In the genomic region with DNA sequence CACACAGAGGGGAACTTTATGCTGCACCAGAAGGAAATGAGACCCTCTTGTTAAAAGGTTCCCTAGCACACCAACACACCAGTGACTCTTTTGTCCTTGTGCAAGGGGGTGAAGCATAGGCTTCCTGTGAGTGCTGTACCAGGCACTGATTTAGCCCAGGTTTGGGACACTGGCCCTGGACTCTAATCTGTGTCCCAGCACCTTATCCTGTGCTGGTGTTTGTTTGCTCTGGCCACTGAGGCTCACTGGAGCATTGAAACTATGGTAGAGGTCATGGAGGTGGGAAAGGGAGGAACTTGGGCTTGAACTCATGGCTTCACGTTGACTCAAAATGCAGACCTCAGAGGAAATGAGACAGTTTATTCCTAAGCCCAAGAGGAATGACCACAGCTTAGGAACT, we compare ENCODE assay signal across 31 mouse cellular contexts. TPM values are rescaled to one million over a fixed set of nuclear protein-coding genes. Genes with fewer than 3 reads are reported as not detected.
DNase-seq lines count a peak whose midpoint lies in the region; ATAC-seq and TF ChIP-seq lines count a peak whose summit lies in the region.
"Had no signal": no experiment of that assay in that cellular context is flagged by ENCODE, and none has a peak within 500 bp of the region (broad histone marks: within the 10 kb centered on the region; RNA-seq: fewer than 3 reads in every experiment).

No protein-coding gene starts in this region.

- peak overlapping the region; percentile 35; the same call in 1 of the 2 replicates for H3K27ac ChIP-seq in liver, adult 2 months (replicated peaks; ENCODE audit: insufficient read depth, low read depth, low read length)
- H3K27ac ChIP-seq in ES-E14 (ENCODE audit: insufficient read depth, low read depth, low read length, poor library complexity, severe bottlenecking), result peak overlapping the region; percentile 46; the same call in 1 of the 2 replicates
- H3K27ac ChIP-seq in stomach, postnatal 0 days (replicated peaks), result peak overlapping the region; percentile 20; the same call in 1 of the 2 replicates
- H3K27ac ChIP-seq: embryonic facial prominence, embryonic 10.5 days; embryonic facial prominence, embryonic 13.5 days; forebrain, embryonic 12.5 days; forebrain, embryonic 15.5 days; heart, adult 2 months; hindbrain, embryonic 12.5 days; hindbrain, embryonic 15.5 days had no signal

- TF ChIP-seq EP300 in stomach, postnatal 0 days (optimal IDR thresholded peaks at IDR 0.05), result no peak

- H3K36me3 ChIP-seq in liver, adult 2 months (ENCODE audit: control insufficient read depth, insufficient read depth, low read length), result no peaks in the 10 kb centered on the region
- H3K36me3 ChIP-seq in E14TG2a.4 (ENCODE audit: insufficient read depth, low read length) (no peaks in the 10 kb centered on the region), ES-E14 (ENCODE audit: control insufficient read depth, insufficient read depth, low read length, poor library complexity, severe bottlenecking) (no peaks in the 10 kb centered on the region)
- H3K36me3 ChIP-seq in stomach, postnatal 0 days (ENCODE audit: control insufficient read depth, insufficient read depth, low read length), result no peaks in the 10 kb centered on the region
- H3K36me3 ChIP-seq: embryonic facial prominence, embryonic 10.5 days; embryonic facial prominence, embryonic 13.5 days; forebrain, embryonic 12.5 days; forebrain, embryonic 15.5 days; hindbrain, embryonic 12.5 days; hindbrain, embryonic 15.5 days had no signal

- H3K79me2 ChIP-seq in liver, adult 2 months (ENCODE audit: control insufficient read depth, insufficient read depth, low read length), result no peaks in the 10 kb centered on the region

- H3K4me2 ChIP-seq in stomach, postnatal 0 days (replicated peaks; ENCODE audit: low read depth), result no peak overlapping the region
- H3K4me2 ChIP-seq: embryonic facial prominence, embryonic 13.5 days; forebrain, embryonic 12.5 days; forebrain, embryonic 15.5 days; heart, embryonic 11.5 days; hindbrain, embryonic 12.5 days; hindbrain, embryonic 15.5 days had no signal

- DNase-seq in liver, adult 2 months (ENCODE audit: extremely low read depth, low read depth, low spot score), result peak; percentile 84
- DNase-seq in liver (no peak), ES-E14 (ENCODE audit: low read depth, low spot score) (no peak)
- DNase-seq in stomach, postnatal 0 days (ENCODE audit: low spot score), result no peak
- no peak for DNase-seq in heart, adult 8-10 months (ENCODE audit: low spot score)
- DNase-seq: adrenal gland, adult 2 months; adrenal gland, postnatal 14 days; B cell, adult 2 months; cerebellum, adult 11 months; cerebellum, adult 2 months; cerebellum, postnatal 10 days; cerebellum, postnatal 36 days; embryo, embryonic 11 days; gastrocnemius, postnatal 10 days; gastrocnemius, postnatal 36 days; heart, adult 2 months had no signal

- 0 out of 2 replicates have a peak, but pooled peaks have one; percentile 22 for ATAC-seq in stomach, postnatal 0 days (ENCODE audit: low FRiP score, low TSS enrichment)
- no peak for ATAC-seq in frontal cortex, adult (ENCODE audit: low TSS enrichment)
- ATAC-seq: forebrain, embryonic 15.5 days had no signal

- TF ChIP-seq POLR2A in liver, adult 2 months (IDR thresholded peaks at IDR 0.05; ENCODE audit: extremely low read depth, insufficient read depth, low read length), result no peak

- H3K9ac ChIP-seq in liver, adult 2 months (ENCODE audit: low read depth, low read length), result no peak overlapping the region
- H3K9ac ChIP-seq in ES-E14 (ENCODE audit: insufficient read depth, low read depth, low read length, poor library complexity, severe bottlenecking), result no peak overlapping the region
- H3K9ac ChIP-seq in stomach, postnatal 0 days (ENCODE audit: low read length), result no peak overlapping the region
- H3K9ac ChIP-seq: embryonic facial prominence, embryonic 13.5 days; forebrain, embryonic 12.5 days; forebrain, embryonic 15.5 days; hindbrain, embryonic 12.5 days; hindbrain, embryonic 15.5 days had no signal

- no peak for TF ChIP-seq CTCF in liver, adult 2 months (IDR thresholded peaks at IDR 0.05; ENCODE audit: low read depth, low read length)
- no peak; the same call in 1 of the 2 replicates for TF ChIP-seq CTCF in E14TG2a.4 (conservative IDR thresholded peaks at IDR 0.05; ENCODE audit: low read length)
- TF ChIP-seq CTCF in stomach, postnatal 0 days (IDR thresholded peaks at IDR 0.05; ENCODE audit: low read depth), result no peak

- peaks cover 16% of the 10 kb centered on the region; the same call in 1 of the 2 replicates for H3K4me1 ChIP-seq in liver, adult 2 months (ENCODE audit: control insufficient read depth, insufficient read depth, low read length)
- peaks cover 60% of the 10 kb centered on the region for H3K4me1 ChIP-seq in E14TG2a.4 (replicated peaks; ENCODE audit: low read depth, low read length)
- H3K4me1 ChIP-seq in ES-E14 (ENCODE audit: control insufficient read depth in 2 of 2, insufficient read depth in 2 of 2, low read length in 2 of 2, poor library complexity in 1 of 2), result peaks cover 2 to 23% of the 10 kb centered on the region in 2 experiments; a peak in 3 of 4 replicates
- H3K4me1 ChIP-seq in stomach, postnatal 0 days (replicated peaks; ENCODE audit: control insufficient read depth, insufficient read depth), result no peaks in the 10 kb centered on the region; the same call in 1 of the 2 replicates
- H3K4me1 ChIP-seq: forebrain, embryonic 15.5 days; hindbrain, embryonic 15.5 days had no signal

- H3K4me3 ChIP-seq in liver, adult 2 months (ENCODE audit: insufficient read depth, low read depth, low read length), result no peak overlapping the region
- H3K4me3 ChIP-seq in E14TG2a.4 (replicated peaks; ENCODE audit: low read length) (peak overlapping the region; percentile 43; the same call in 1 of the 2 replicates), ES-E14 (ENCODE audit: insufficient read depth in 1 of 2, low read depth in 1 of 2, low read length in 2 of 2, poor library complexity in 1 of 2, severe bottlenecking in 1 of 2) (no peak overlapping the region)
- no peak overlapping the region for H3K4me3 ChIP-seq in stomach, postnatal 0 days (ENCODE audit: low read depth, low read length)
- H3K4me3 ChIP-seq: embryonic facial prominence, embryonic 10.5 days; embryonic facial prominence, embryonic 13.5 days; erythroblast, embryonic 14.5 days; forebrain, embryonic 12.5 days; forebrain, embryonic 15.5 days; heart, adult 2 months; hindbrain, embryonic 12.5 days; hindbrain, embryonic 15.5 days had no signal

- 10% methylated on average over 1 of the region's 1 CpGs for WGBS in liver, adult 2 months
- WGBS in stomach, postnatal 0 days, result 57% methylated on average over 1 of the region's 1 CpGs

- 0 out of 2 replicates have a peak, but pooled peaks cover 2% of the 10 kb centered on the region for H3K9me3 ChIP-seq in E14TG2a.4 (ENCODE audit: low read length)
- H3K9me3 ChIP-seq in ES-E14 (ENCODE audit: control insufficient read depth, insufficient read depth, low read depth, low read length), result no peaks in the 10 kb centered on the region
- H3K9me3 ChIP-seq in stomach, postnatal 0 days (ENCODE audit: control insufficient read depth, low read length), result no peaks in the 10 kb centered on the region
- H3K9me3 ChIP-seq: embryonic facial prominence, embryonic 10.5 days; embryonic facial prominence, embryonic 13.5 days; forebrain, embryonic 12.5 days; forebrain, embryonic 15.5 days; G1E; hindbrain, embryonic 12.5 days; hindbrain, embryonic 15.5 days had no signal

- H3K27me3 ChIP-seq in liver, adult 2 months (ENCODE audit: control insufficient read depth, insufficient read depth, low read length), result no peaks in the 10 kb centered on the region
- H3K27me3 ChIP-seq in E14TG2a.4 (ENCODE audit: insufficient read depth, low read length), result no peaks in the 10 kb centered on the region
- H3K27me3 ChIP-seq in stomach, postnatal 0 days (ENCODE audit: control insufficient read depth, insufficient read depth, low read length), result no peaks in the 10 kb centered on the region
- H3K27me3 ChIP-seq: embryonic facial prominence, embryonic 13.5 days; forebrain, embryonic 12.5 days; forebrain, embryonic 15.5 days; hindbrain, embryonic 15.5 days had no signal

- in situ Hi-C loops in ES-E14 (cut with MboI; ENCODE audit: low sequenced_read_pairs in 2 of 2, unreplicated experiment in 2 of 2), result no loop called here

TF ChIP-seq in ES-E14, 5 proteins besides CTCF, POLR2A, EP300 and RAD21:
- TF ChIP-seq CHD2 (IDR thresholded peaks at IDR 0.05; ENCODE audit: low read depth, low read length), result no peak
- no peak for TF ChIP-seq HCFC1 (IDR thresholded peaks at IDR 0.05; ENCODE audit: borderline replicate concordance, insufficient read depth, low read length)
- no peak for TF ChIP-seq ZNF384 (IDR thresholded peaks at IDR 0.05; ENCODE audit: low read depth, low read length)
- TF ChIP-seq MAFK (IDR thresholded peaks at IDR 0.05; ENCODE audit: insufficient read depth, low read depth, low read length), result no peak
- TF ChIP-seq ZC3H11A (IDR thresholded peaks at IDR 0.05; ENCODE audit: borderline replicate concordance, low read depth, low read length), result no peak

RNA-seq across cellular contexts. Expression of a gene that starts 8.4 kb away (rescaled TPM):
- 146 and 168 TPM in 2 replicates for total RNA-seq in liver, adult 2 months (2014; rRNA removed)
- 218 and 238 TPM in 2 replicates for polyA plus RNA-seq in liver, adult 2 months (2012; rRNA removed)
- total RNA-seq in ES-E14 (2012; rRNA removed), result 115 and 142 TPM in 2 replicates
- 278 and 317 TPM in 2 replicates for polyA plus RNA-seq in stomach, postnatal 0 days (2015; fragmentation: Nextera tagmentation; extraction: Ambion mirVana)
- 100 to 1,000 TPM; 132 to 142 (median 134) TPM for total RNA-seq in heart, adult 8-10 months (2022)

RNA-seq across cellular contexts. Expression of a gene that starts 32.7 kb away (rescaled TPM):
- total RNA-seq in liver, adult 2 months (2014; rRNA removed), result 59.6 and 108 TPM in 2 replicates
- 170 and 226 TPM in 2 replicates for polyA plus RNA-seq in liver, adult 2 months (2012; rRNA removed)
- total RNA-seq in ES-E14 (2012; rRNA removed), result 139 and 148 TPM in 2 replicates
- polyA plus RNA-seq in stomach, postnatal 0 days (2015; fragmentation: Nextera tagmentation; extraction: Ambion mirVana), result 232 and 239 TPM in 2 replicates
- total RNA-seq in heart, adult 8-10 months (2022), result 10 to 100 TPM; 59.3 to 76.7 (median 67.5) TPM

RNA-seq across cellular contexts. Expression of a gene that starts 32.8 kb away (rescaled TPM):
- total RNA-seq in liver, adult 2 months (2014; rRNA removed), result 0.47 TPM in 1 of 2 replicates, not detected in the other
- polyA plus RNA-seq in liver, adult 2 months (2012; rRNA removed), result not detected in 2 replicates
- total RNA-seq in ES-E14 (2012; rRNA removed), result 1.7 and 5.4 TPM in 2 replicates
- polyA plus RNA-seq in stomach, postnatal 0 days (2015; fragmentation: Nextera tagmentation; extraction: Ambion mirVana), result 12.6 and 17.3 TPM in 2 replicates
- total RNA-seq in heart, adult 8-10 months (2022), result 10 to 100 TPM in 3 of 4 experiments, 1 to 10 TPM in 1; 8.3 to 15.8 (median 13.9) TPM
- total RNA-seq: G1E; granulocyte monocyte progenitor cell, adult 5-6 weeks; hematopoietic stem cell, adult 5-6 weeks had no signal
- polyA plus RNA-seq: adrenal gland, adult 2 months; cortical plate, adult 2 months; erythroblast, embryonic 14.5 days; G1E; heart, adult 2 months; heart, embryonic 11.5 days; heart, embryonic 14.5 days had no signal

RNA-seq across cellular contexts. Expression of a gene that starts 43.1 kb away (rescaled TPM):
- 4.8 and 5.6 TPM in 2 replicates for total RNA-seq in liver, adult 2 months (2014; rRNA removed)
- polyA plus RNA-seq in liver, adult 2 months (2012; rRNA removed), result 4.2 and 5.6 TPM in 2 replicates
- 0.42 and 0.54 TPM in 2 replicates for total RNA-seq in ES-E14 (2012; rRNA removed)
- 1.3 TPM in 2 replicates for polyA plus RNA-seq in stomach, postnatal 0 days (2015; fragmentation: Nextera tagmentation; extraction: Ambion mirVana)
- total RNA-seq in heart, adult 8-10 months (2022), result 10 to 100 TPM in 1 of 4 experiments, 1 to 10 TPM in 3; 3.3 to 25.5 (median 3.7) TPM

RNA-seq across cellular contexts. Expression of a gene that starts 48.9 kb away (rescaled TPM):
- total RNA-seq in liver, adult 2 months (2014; rRNA removed), result 21.6 and 22.3 TPM in 2 replicates
- 30.4 and 34.2 TPM in 2 replicates for polyA plus RNA-seq in liver, adult 2 months (2012; rRNA removed)
- total RNA-seq in ES-E14 (2012; rRNA removed), result 21.2 and 32.7 TPM in 2 replicates
- polyA plus RNA-seq in stomach, postnatal 0 days (2015; fragmentation: Nextera tagmentation; extraction: Ambion mirVana), result 53.8 and 54.5 TPM in 2 replicates
- 10 to 100 TPM; 78.9 to 82.9 (median 81.2) TPM for total RNA-seq in heart, adult 8-10 months (2022)
